Mouse (Mus musculus): Measurements from ENCODE around the gene Ifnar2.

Ifnar2 gene

GRCm38 (mm10) chr16:91358555-91358954 is 14.0 kb upstream of the Ifnar2 start:
- peak; percentile 76 for DNase-seq (ENCODE audit: low read depth, low spot score)

DNA sequence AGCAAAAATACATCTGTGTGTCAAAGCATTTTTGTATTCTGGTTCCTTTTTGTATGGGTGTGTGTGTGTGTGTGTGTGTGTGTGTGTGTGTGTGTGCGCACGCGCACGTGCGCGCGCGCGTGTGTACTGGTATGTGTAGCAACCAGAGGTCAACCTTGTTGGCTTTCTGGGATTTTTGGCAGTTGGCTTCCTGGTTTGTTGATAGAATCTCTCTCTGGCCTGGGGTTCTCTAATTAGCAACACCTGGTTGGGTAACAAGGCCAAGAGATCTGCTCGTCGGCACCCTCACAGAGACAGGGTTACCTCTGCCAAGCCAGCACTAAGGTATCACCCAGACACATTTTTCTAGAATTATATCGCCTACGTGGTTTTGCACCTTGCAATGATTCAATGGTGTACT is 13.1 kb upstream of the Ifnar2 start:
- no peak for DNase-seq (ENCODE audit: low read depth, low spot score)

DNA sequence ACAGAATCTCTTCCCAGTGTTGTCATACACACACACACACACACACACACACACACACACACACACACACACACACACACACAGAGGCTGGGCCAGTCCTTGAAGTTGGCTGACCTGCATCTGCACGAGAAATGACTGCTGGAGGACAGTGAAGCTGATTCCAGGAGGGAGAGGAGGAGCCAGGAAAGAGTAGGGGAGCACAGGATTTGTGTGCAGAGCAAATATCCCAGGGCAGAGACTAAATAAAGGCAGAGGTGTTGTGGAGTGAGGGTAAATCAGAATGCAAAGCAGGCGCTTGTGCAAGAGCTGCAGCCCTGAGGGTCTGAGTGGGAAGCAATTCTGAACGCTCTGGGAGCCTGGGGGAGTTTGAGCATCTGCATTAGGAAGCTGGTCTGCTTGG is 12.4 kb upstream of the Ifnar2 start:
- no peak for DNase-seq (ENCODE audit: low read depth, low spot score)

- DNase-seq (ENCODE audit: low read depth, low spot score), result no peak
Observed at GRCm38 (mm10) chr16:91362006-91362405, 10.6 kb upstream of the Ifnar2 start.

DNA sequence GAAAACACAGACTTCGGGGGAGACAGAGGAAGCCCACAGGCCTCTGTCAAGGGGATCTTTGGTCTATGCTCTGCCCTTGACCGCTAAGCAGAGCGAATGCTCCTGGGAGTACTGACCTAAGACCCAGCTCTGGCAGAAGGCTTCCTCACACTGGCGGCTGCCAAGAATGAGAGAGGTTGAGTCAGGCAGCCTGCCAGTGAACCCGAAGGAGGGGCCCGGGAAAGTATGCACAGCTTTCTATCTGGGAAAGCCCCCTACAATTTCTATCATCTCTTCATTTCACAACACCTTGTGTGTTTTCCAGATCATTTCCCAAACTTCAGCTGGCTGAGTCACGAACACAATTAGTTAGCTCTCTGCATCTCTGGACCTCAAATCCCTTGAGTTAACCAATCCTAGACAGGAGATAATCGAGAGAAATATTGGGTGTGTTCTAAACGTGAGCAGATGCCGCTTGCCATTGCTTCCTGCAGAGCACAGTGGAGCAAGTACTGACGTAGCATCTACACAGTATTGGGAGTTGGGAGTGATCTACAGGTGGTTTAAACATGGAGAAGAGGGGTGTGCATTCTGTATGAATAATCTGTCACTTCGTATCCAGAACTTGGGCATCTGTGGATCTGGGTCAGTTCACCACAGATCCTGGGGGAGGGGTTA is 9.8 kb upstream of the Ifnar2 start:
- no peak for DNase-seq (ENCODE audit: low read depth, low spot score)

DNA sequence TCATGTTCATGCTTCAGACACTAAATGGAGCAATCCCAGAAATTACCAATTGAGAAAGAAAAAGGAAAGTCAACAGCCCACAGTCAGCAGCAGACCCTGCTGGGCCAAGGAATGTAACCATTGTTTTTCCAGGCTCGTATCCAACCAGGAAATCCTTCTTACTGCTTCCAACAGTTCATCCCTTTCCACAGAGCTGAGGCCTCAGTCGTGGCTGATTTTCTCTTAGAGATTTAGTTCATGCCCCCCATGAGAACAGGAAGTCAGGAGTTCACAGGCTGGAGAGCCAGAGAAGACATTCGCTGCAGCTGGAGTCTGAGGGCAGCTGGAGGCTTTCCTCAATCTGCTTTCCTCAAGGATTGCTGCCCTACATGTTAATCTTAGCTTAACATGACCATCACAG is 9.1 kb upstream of the Ifnar2 start:
- DNase-seq (ENCODE audit: low read depth, low spot score), result no peak

GRCm38 (mm10) chr16:91366567-91366966 is 6.0 kb upstream of the Ifnar2 start:
- no peak for DNase-seq (ENCODE audit: low read depth, low spot score)

DNA sequence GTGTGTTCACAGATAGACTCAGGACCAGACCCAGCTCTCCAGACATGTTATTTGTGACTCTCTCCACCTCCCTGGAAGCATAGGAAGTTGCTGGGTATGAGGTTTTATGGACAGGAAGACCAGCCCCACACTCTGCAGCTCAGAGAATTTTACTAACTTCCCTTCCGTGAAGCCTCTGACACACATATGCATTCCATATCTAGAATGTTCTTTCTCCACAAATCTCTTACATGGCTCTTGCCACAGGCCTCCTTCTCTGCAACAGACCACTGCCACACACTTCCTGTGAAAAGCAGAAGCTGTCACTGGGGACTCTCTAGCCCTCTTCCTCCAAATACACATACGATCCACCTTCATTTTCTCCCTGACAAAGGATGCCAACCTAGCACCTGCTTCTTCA is 5.5 kb upstream of the Ifnar2 start:
- DNase-seq (ENCODE audit: low read depth, low spot score), result no peak

DNA sequence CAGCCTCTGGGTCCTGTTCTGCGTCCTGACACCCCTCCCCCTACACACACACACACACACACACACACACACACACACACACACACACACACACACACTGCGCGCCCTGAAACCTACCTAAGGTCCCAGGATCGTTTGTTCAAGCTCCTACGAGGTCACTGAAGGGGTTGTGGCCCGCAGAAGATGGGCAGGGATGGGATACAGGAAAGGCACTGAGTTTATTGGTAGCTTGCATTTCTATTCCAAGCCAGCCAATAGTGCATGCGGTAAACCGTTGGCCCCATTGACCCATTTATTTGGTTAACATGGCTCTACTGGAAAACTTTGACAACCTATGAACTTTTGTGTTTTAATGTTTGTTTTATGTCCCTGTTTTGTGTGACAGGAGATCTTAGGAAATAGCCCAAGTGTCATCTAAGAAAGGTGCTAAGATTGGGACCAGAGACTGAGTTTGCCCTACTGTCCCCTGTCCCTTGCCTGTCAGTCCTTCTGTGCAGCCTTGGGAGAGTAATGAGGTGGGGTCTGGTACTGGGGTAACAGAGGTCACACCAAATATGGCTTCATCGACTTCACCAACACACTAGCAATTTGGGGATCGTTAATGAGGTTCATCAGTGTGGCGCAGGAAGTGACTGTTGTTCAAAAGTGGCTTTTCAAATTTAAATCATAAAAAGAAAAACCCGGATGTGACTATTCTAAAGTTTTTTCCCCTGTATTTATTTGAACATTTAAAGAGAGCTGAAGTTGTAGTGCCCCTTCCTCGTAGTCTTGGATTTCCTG is 1.1 kb downstream of the Ifnar2 start:
- no peak for DNase-seq (ENCODE audit: low read depth, low spot score)

DNA sequence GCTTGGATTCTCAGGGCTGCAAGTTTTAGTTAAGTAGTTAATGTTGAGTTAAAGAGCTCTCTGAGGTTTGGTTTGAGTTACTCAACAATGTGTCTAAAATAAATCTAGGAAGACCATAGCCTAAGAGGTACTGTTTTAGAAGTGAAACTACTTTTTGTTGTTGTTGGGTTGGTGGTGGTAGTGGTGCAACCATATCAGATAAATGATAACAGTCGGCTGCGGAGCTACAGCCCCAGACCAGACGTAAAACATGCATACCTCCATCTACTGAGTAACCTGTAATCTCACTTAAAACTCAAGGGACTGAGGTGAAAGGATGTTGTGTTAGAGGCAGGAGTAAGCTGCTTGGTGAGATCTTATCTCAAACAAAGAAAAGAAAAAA is 1.7 kb downstream of the Ifnar2 start:
- no peak for DNase-seq (ENCODE audit: low read depth, low spot score)

- DNase-seq (ENCODE audit: low read depth, low spot score), result no peak
Observed at GRCm38 (mm10) chr16:91376701-91377100, 4.1 kb downstream of the Ifnar2 start.

DNA sequence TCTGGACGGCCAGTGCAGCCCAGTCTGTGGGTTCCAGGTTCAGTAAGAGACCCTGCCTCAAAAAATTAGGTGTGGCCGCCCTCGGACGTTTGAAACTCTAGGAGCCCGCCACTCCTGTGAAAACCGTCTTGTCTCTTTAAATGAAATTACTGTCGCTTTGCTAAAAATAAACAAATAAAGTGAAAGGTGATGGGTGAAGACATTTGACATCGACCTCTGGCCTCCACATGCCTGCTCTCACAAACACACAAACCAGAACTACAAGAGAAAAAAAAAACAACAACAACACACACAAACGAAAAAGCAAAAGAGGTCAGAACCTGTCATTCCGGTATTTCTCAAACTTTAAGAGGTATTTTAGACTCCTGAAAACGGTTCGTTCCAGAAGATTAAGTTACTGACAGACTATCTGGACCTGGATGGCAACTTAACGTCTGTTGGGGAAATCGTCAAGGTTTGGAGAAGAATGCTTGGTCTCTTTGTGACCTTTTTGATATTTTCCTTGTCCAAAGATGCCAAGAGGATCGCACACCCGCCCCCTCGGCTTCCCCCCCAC is 5.9 kb downstream of the Ifnar2 start:
- no peak for DNase-seq (ENCODE audit: low read depth, low spot score)

DNA sequence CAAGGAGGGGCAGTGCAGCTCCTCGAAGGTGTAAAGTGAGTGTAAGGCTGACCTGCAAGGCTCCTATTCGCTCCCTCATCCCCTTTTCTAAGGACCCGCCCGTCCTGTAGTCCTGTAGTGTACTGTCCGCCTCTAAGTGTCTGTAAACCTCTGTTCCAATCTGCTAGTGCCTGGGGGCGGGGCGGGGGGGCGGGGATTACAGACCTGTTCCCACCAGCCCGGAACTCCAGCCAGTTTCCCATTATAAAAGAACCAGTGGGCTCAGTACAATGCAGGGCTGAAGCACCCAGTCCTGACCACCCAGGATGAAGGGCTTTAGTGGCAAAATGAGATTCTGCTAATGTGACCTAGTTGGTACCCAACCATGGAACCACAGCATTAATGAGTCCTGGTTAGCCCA is 6.4 kb downstream of the Ifnar2 start:
- no peak for DNase-seq (ENCODE audit: low read depth, low spot score)

GRCm38 (mm10) chr16:91379412-91379811 is 6.8 kb downstream of the Ifnar2 start:
- no peak for DNase-seq (ENCODE audit: low read depth, low spot score)

DNA sequence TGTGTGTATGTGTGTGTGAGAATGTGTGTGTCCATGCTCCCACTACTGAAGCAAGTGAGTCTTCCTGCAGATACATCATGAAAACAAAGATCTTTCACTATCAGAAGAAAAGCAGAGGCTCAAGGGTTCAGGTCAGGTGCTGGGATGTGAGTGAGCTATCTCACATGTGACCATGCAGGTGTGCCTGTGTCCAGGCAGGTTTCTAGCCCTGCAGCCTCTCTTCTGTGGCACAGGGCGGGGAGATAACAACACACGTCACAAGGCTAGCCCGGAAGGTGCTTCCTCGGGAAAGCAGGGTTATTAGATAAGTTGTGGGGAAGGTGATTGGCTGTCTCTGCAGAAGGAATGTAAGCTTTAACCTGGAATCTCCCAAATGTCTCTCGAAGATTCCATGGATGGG is 7.6 kb downstream of the Ifnar2 start:
- DNase-seq (ENCODE audit: low read depth, low spot score), result no peak

GRCm38 (mm10) chr16:91381606-91382005 is 9.0 kb downstream of the Ifnar2 start:
- DNase-seq (ENCODE audit: low read depth, low spot score), result no peak

DNA sequence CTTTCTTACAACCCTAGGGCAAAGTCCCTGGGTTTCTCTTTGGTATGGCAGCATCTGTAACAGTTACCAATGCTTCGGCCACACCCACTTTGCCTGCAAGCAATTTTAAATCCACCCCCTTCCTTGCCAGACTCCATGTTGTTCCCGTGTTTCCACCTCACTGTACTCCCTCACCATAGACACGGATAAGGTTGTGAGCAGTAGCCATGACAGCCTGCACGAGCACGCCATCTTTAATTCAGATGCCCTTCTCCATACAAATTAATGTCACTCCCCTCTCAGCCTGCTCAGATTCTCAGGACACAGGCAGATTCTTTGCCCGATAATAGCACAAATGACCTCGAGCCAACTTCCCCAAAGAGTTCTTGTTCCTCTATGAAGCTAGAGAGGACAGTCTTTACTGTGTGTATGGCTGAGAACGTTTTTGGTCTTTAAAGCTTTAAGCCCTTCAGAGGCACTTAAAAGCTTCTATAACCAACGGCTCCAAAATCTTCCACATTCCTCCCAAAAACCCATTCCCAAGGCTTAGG is 9.7 kb downstream of the Ifnar2 start:
- no peak for DNase-seq (ENCODE audit: low read depth, low spot score)

GRCm38 (mm10) chr16:91384221-91384620 is 11.6 kb downstream of the Ifnar2 start:
- no peak for DNase-seq (ENCODE audit: low read depth, low spot score)

DNA sequence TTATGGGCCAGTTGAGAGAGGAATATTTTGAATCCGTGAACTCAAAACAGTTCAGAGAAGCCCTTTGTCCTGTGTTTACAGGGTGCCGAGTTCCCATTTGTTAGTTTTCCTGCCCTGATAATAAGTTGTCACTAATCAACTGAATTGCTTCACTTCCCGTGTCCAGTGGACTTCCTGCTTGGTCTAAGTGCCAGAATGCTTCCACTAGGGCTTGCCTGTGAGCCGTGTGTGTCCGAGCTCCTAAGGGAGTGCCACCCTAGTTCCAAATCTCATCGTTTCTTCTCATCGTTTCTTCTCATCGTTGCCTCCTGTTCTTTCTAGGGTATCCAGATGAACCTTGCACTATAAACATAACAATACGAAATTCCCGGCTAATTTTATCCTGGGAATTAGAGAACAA is 13.0 kb downstream of the Ifnar2 start:
- no peak for DNase-seq (ENCODE audit: low read depth, low spot score)

- DNase-seq (ENCODE audit: low read depth, low spot score), result no peak
Observed at GRCm38 (mm10) chr16:91386419-91387120, 14.0 kb downstream of the Ifnar2 start.

GRCm38 (mm10) chr16:91387121-91387486 is 14.5 kb downstream of the Ifnar2 start:
- DNase-seq (ENCODE audit: low read depth, low spot score), result no peak

DNA sequence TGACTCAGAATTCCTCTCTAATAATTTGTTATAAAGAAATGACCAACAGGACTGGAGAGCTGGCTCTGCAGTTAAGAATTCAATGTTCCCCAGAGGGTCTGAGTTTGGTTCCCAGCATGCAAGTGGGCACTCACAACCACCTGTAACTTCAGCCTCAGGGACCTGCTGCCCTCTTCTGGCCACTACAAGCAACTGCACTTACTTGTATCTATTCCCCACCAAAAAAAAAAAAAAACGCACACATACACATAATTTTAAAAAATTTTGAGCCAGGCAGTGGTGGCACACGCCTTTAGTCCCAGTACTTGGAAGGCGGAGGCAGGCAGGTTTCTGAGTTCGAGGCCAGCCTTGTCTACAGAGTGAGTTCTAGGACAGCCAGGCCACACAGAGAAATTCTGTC is 17.5 kb downstream of the Ifnar2 start:
- DNase-seq (ENCODE audit: low read depth, low spot score), result no peak
